Mouse (Mus musculus): Measurements from ENCODE around the gene Ccdc92b. TPM values are rescaled to one million over a fixed set of nuclear protein-coding genes. Genes with fewer than 3 reads are reported as not detected.

The Ccdc92b gene
- polyA plus RNA-seq, 1 experiment from 2014 or later, result 5.3 TPM

DNA sequence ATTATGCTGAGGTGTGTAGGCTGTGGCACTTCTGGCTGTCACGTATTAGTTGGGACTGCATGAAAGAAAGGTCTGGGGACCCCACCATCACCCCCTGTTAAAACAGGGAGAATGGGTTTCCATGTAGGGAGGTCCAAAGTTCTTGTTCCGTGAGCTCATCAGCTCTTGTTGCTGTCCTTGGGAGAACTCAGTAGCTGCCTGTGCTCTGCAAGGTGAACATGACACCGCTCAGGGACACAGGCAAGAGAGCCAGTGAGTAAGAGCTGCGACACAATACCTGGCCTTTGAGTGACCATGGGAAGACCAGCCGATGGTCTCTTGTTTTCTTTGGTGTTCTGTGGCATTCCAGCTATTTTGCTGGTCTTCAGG is 46.9 kb downstream of the Ccdc92b start:
- no peak overlapping the region for H3K9ac ChIP-seq (ENCODE audit: low read depth, low read length)
- no peaks in the 10 kb centered on the region for H3K27me3 ChIP-seq (replicated peaks; ENCODE audit: control insufficient read depth, insufficient read depth, low read length)
- H3K4me2 ChIP-seq, result no peak overlapping the region
- no peak overlapping the region for H3K27ac ChIP-seq (ENCODE audit: low read depth, low read length)
- H3K36me3 ChIP-seq (ENCODE audit: control insufficient read depth, insufficient read depth, low read length), result peaks cover 58% of the 10 kb centered on the region
- no peak overlapping the region for H3K4me3 ChIP-seq (ENCODE audit: low read depth, low read length)
- ATAC-seq (replicated peaks; ENCODE audit: low FRiP score) (no peak), DNase-seq (ENCODE audit: low spot score) (no peak)
- 88% methylated on average over 5 of the region's 5 CpGs for WGBS
- no peaks in the 10 kb centered on the region for H3K9me3 ChIP-seq (ENCODE audit: control insufficient read depth, low read length)
- H3K4me1 ChIP-seq (replicated peaks; ENCODE audit: control insufficient read depth, insufficient read depth, low read length), result no peaks in the 10 kb centered on the region

GRCm38 (mm10) chr11:74666776-74667581 is 47.6 kb downstream of the Ccdc92b start:
- Histone ChIP-seq H3K9ac (ENCODE audit: low read depth, low read length) (no peak overlapping the region), H3K4me3 (ENCODE audit: low read depth, low read length) (no peak overlapping the region), H3K36me3 (ENCODE audit: control insufficient read depth, insufficient read depth, low read length) (peaks cover 50% of the 10 kb centered on the region), H3K27me3 (replicated peaks; ENCODE audit: control insufficient read depth, insufficient read depth, low read length) (no peaks in the 10 kb centered on the region), H3K4me2 (no peak overlapping the region), H3K9me3 (ENCODE audit: control insufficient read depth, low read length) (no peaks in the 10 kb centered on the region), H3K4me1 (replicated peaks; ENCODE audit: control insufficient read depth, insufficient read depth, low read length) (no peaks in the 10 kb centered on the region), H3K27ac (ENCODE audit: low read depth, low read length) (no peak overlapping the region)
- DNase-seq (ENCODE audit: low spot score) (no peak), ATAC-seq (replicated peaks; ENCODE audit: low FRiP score) (no peak)
- 93% methylated on average over 14 of the region's 14 CpGs for WGBS

DNA sequence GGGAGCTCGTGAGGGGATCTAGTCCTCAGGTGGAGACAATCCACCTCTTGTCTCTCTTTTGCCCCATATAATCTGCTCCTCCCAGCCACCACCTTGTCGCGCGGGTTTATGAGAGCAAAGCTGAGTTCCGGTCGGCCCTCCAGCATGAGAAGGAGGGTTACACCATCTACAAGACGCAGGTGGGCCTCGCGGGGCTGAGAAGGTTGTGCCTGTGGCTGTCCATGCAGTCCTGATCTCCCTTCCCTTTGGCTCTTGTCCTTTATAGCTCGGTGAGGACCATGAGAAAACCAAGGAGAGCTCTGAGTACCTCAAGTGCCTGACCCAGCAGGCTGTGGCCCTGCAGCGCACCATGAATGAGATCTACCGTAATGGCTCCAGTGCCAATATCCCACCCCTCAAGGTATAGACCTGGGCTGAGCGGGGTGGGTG is 48.2 kb downstream of the Ccdc92b start:
- no peak for ATAC-seq (replicated peaks; ENCODE audit: low FRiP score)
- H3K9ac ChIP-seq (ENCODE audit: low read depth, low read length), result no peak overlapping the region
- WGBS, result 89% methylated on average over 13 of the region's 13 CpGs
- H3K4me1 ChIP-seq (replicated peaks; ENCODE audit: control insufficient read depth, insufficient read depth, low read length), result no peaks in the 10 kb centered on the region
- no peak overlapping the region for H3K4me2 ChIP-seq
- no peak overlapping the region for H3K27ac ChIP-seq (ENCODE audit: low read depth, low read length)
- no peaks in the 10 kb centered on the region for H3K27me3 ChIP-seq (replicated peaks; ENCODE audit: control insufficient read depth, insufficient read depth, low read length)
- peaks cover 44% of the 10 kb centered on the region for H3K36me3 ChIP-seq (ENCODE audit: control insufficient read depth, insufficient read depth, low read length)
- H3K9me3 ChIP-seq (ENCODE audit: control insufficient read depth, low read length), result no peaks in the 10 kb centered on the region
- no peak for DNase-seq (ENCODE audit: low spot score)
- no peak overlapping the region for H3K4me3 ChIP-seq (ENCODE audit: low read depth, low read length)

GRCm38 (mm10) chr11:74668466-74668865 is 49.1 kb downstream of the Ccdc92b start:
- Histone ChIP-seq H3K36me3 (ENCODE audit: control insufficient read depth, insufficient read depth, low read length) (peaks cover 41% of the 10 kb centered on the region), H3K27ac (ENCODE audit: low read depth, low read length) (no peak overlapping the region), H3K27me3 (replicated peaks; ENCODE audit: control insufficient read depth, insufficient read depth, low read length) (no peaks in the 10 kb centered on the region), H3K4me3 (ENCODE audit: low read depth, low read length) (no peak overlapping the region), H3K9ac (ENCODE audit: low read depth, low read length) (no peak overlapping the region), H3K9me3 (ENCODE audit: control insufficient read depth, low read length) (no peaks in the 10 kb centered on the region), H3K4me1 (replicated peaks; ENCODE audit: control insufficient read depth, insufficient read depth, low read length) (peaks cover 6% of the 10 kb centered on the region; the same call in 1 of the 2 replicates), H3K4me2 (no peak overlapping the region)
- WGBS, result 93% methylated on average over 5 of the region's 5 CpGs
- ATAC-seq (replicated peaks; ENCODE audit: low FRiP score) (no peak), DNase-seq (ENCODE audit: low spot score) (no peak)

- H3K27ac ChIP-seq (ENCODE audit: low read depth, low read length), result no peak overlapping the region
- H3K9ac ChIP-seq (ENCODE audit: low read depth, low read length), result no peak overlapping the region
- DNase-seq (ENCODE audit: low spot score) (no peak), ATAC-seq (replicated peaks; ENCODE audit: low FRiP score) (no peak)
- peaks cover 6% of the 10 kb centered on the region for H3K4me1 ChIP-seq (replicated peaks; ENCODE audit: control insufficient read depth, insufficient read depth, low read length)
- H3K36me3 ChIP-seq (ENCODE audit: control insufficient read depth, insufficient read depth, low read length), result peaks cover 37% of the 10 kb centered on the region
- 80% methylated on average over 2 of the region's 2 CpGs for WGBS
- H3K4me2 ChIP-seq, result no peak overlapping the region
- no peaks in the 10 kb centered on the region for H3K27me3 ChIP-seq (replicated peaks; ENCODE audit: control insufficient read depth, insufficient read depth, low read length)
- H3K9me3 ChIP-seq (ENCODE audit: control insufficient read depth, low read length), result no peaks in the 10 kb centered on the region
- no peak overlapping the region for H3K4me3 ChIP-seq (ENCODE audit: low read depth, low read length)
Observed at GRCm38 (mm10) chr11:74668971-74669370, 49.6 kb downstream of the Ccdc92b start.

DNA sequence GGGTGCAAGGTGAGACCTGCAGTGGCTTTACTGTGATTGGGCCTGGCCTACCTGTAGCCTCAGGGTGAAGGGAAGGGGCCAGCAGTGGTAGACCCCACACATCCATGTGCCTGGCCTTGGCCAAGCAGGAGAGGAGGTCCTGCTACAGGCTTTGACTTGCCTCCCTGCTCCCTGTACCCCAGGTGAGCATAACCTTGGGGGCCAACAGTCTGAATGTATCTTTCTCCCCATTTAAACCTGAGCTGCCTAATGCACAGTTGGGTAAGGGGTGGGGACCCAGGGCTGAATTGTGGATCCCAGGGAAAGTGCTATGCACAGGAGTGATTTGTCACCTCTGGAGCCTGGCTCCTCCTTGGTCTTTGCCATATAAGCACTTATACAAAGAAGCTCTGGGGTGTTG is 50.7 kb downstream of the Ccdc92b start:
- Histone ChIP-seq H3K9ac (ENCODE audit: low read depth, low read length) (no peak overlapping the region), H3K27me3 (replicated peaks; ENCODE audit: control insufficient read depth, insufficient read depth, low read length) (no peaks in the 10 kb centered on the region), H3K27ac (ENCODE audit: low read depth, low read length) (no peak overlapping the region), H3K36me3 (ENCODE audit: control insufficient read depth, insufficient read depth, low read length) (peaks cover 34% of the 10 kb centered on the region), H3K4me1 (replicated peaks; ENCODE audit: control insufficient read depth, insufficient read depth, low read length) (peaks cover 12% of the 10 kb centered on the region), H3K4me2 (no peak overlapping the region), H3K4me3 (ENCODE audit: low read depth, low read length) (no peak overlapping the region), H3K9me3 (ENCODE audit: control insufficient read depth, low read length) (no peaks in the 10 kb centered on the region)
- ATAC-seq (replicated peaks; ENCODE audit: low FRiP score) (no peak), DNase-seq (ENCODE audit: low spot score) (no peak)

DNA sequence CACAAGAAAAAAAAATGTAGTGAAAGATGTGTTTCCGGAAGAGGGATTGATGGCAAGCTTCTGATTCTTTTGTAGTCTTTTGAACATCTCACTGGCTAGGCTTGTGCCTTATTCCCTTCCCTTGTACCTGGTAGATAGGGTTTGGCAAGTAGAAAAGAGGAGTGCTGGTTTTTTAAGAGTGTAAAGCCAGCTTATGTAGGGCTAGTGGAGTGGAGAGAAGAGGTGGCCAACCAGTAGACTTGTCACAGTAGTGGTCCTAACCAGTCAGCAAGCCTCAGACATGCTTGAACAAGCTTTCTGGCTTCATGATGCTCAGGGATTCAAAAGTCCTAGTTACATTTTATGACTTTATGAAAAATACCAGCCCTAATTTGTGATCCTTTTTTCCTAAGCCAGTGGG is 51.6 kb downstream of the Ccdc92b start:
- DNase-seq (ENCODE audit: low spot score) (no peak), ATAC-seq (replicated peaks; ENCODE audit: low FRiP score) (no peak)
- H3K27ac ChIP-seq (ENCODE audit: low read depth, low read length), result no peak overlapping the region
- H3K27me3 ChIP-seq (replicated peaks; ENCODE audit: control insufficient read depth, insufficient read depth, low read length), result no peaks in the 10 kb centered on the region
- H3K4me3 ChIP-seq (ENCODE audit: low read depth, low read length), result no peak overlapping the region
- WGBS, result 84% methylated on average over 1 of the region's 1 CpGs
- H3K36me3 ChIP-seq (ENCODE audit: control insufficient read depth, insufficient read depth, low read length), result peaks cover 29% of the 10 kb centered on the region
- no peak overlapping the region for H3K4me2 ChIP-seq
- peaks cover 12% of the 10 kb centered on the region for H3K4me1 ChIP-seq (replicated peaks; ENCODE audit: control insufficient read depth, insufficient read depth, low read length)
- H3K9me3 ChIP-seq (ENCODE audit: control insufficient read depth, low read length), result no peaks in the 10 kb centered on the region
- H3K9ac ChIP-seq (ENCODE audit: low read depth, low read length), result no peak overlapping the region

DNA sequence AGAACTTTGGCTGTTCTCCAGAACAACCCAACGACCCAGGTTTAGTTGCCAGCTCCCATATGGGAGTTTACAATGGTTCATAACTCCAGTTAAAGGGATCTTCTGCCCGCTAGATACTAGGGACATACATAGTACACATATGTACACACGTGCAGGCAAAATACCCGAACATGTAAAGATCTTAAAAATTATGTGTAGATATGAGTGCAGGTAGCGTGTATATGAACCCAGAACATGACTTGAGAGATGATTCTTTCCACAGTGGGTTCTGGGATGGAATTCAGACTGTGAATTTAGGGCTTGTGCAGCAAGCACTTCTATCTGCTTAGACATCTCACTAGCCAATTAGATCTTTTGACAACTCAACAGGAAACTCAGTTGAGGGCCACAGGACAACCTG is 52.4 kb downstream of the Ccdc92b start:
- DNase-seq (ENCODE audit: low spot score), result no peak
- Histone ChIP-seq H3K4me3 (ENCODE audit: low read depth, low read length) (no peak overlapping the region), H3K4me2 (no peak overlapping the region), H3K27me3 (replicated peaks; ENCODE audit: control insufficient read depth, insufficient read depth, low read length) (no peaks in the 10 kb centered on the region), H3K9ac (ENCODE audit: low read depth, low read length) (no peak overlapping the region), H3K9me3 (ENCODE audit: control insufficient read depth, low read length) (no peaks in the 10 kb centered on the region), H3K36me3 (ENCODE audit: control insufficient read depth, insufficient read depth, low read length) (peaks cover 25% of the 10 kb centered on the region), H3K27ac (ENCODE audit: low read depth, low read length) (no peak overlapping the region), H3K4me1 (replicated peaks; ENCODE audit: control insufficient read depth, insufficient read depth, low read length) (peaks cover 12% of the 10 kb centered on the region)
- ATAC-seq (replicated peaks; ENCODE audit: low FRiP score), result no peak
- WGBS, result 90% methylated on average over 5 of the region's 5 CpGs

DNA sequence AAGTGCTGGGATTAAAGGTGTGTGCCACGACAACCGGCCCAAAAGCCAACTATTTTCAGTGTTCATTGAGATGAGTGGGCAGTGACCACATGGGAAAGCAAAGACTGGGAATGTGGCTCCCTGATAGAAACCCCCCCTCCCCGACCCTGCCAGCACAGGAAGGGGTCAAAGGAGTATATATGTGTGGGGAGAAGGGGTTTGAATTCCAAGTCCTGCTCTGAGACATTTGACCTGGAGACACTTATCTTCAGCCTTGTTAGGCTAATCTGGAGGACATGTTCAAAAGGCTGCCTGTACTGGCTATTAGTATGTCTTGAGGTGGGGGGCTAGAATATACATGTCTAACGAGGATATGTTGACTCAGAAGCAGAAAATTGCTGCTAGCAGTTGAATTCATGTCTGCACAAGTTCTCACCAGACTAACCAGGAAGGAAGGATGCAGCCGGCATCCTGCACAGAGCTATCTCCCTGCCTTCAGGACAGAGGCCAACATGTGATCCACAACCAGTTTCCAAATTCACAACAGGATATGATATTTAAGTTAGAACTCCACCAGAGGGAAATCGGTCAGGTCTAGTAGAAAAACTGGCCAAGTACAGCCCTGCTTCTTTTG is 53.6 kb downstream of the Ccdc92b start:
- 70% methylated on average over 6 of the region's 6 CpGs for WGBS
- H3K27me3 ChIP-seq (replicated peaks; ENCODE audit: control insufficient read depth, insufficient read depth, low read length), result no peaks in the 10 kb centered on the region
- peaks cover 23% of the 10 kb centered on the region for H3K36me3 ChIP-seq (ENCODE audit: control insufficient read depth, insufficient read depth, low read length)
- ATAC-seq (replicated peaks; ENCODE audit: low FRiP score) (peak; percentile 13; the same call in 1 of the 2 replicates), DNase-seq (ENCODE audit: low spot score) (peak; percentile 35)
- H3K4me2 ChIP-seq, result peak overlapping the region; percentile 26; the same call in 1 of the 2 replicates
- H3K27ac ChIP-seq (ENCODE audit: low read depth, low read length), result peak overlapping the region; percentile 51
- H3K4me1 ChIP-seq (replicated peaks; ENCODE audit: control insufficient read depth, insufficient read depth, low read length), result peaks cover 12% of the 10 kb centered on the region
- H3K4me3 ChIP-seq (ENCODE audit: low read depth, low read length), result no peak overlapping the region
- H3K9ac ChIP-seq (ENCODE audit: low read depth, low read length), result no peak overlapping the region
- H3K9me3 ChIP-seq (ENCODE audit: control insufficient read depth, low read length), result no peaks in the 10 kb centered on the region

All from liver, embryonic 11.5 days (tissue).